Mouse (Mus musculus) small intestine, adult 2 months (tissue): ENCODE data around the gene Rbfox1. TPM values are rescaled to one million over a fixed set of nuclear protein-coding genes. Genes with fewer than 3 reads are reported as not detected.

ENCODE experiments used
- H3K27ac ChIP-seq: fragments of 200-500 bp; 2 replicates; pipeline ENCODE4 v1.5.1; 2012; ENCODE audit warnings: low read depth, low read length, control low read depth, inconsistent platforms; ENCODE audit not compliant: insufficient read depth
- H3K27me3 ChIP-seq: fragments of 200-500 bp; 2 replicates; pipeline ENCODE4 v1.6.1; 2012; ENCODE audit warnings: mild to moderate bottlenecking, moderate library complexity, low read length, inconsistent platforms; ENCODE audit not compliant: control insufficient read depth, insufficient read depth
- H3K36me3 ChIP-seq: fragments of 200-500 bp; 2 replicates; pipeline ENCODE4 v1.6.1; 2012; ENCODE audit warnings: mild to moderate bottlenecking, low read length, control low read depth, inconsistent platforms; ENCODE audit not compliant: control insufficient read depth, insufficient read depth
- H3K4me1 ChIP-seq: fragments of 200-500 bp; 2 replicates; pipeline ENCODE4 v1.6.1; 2012; ENCODE audit warnings: low read length, inconsistent platforms, mixed read lengths; ENCODE audit not compliant: control insufficient read depth, insufficient read depth, insufficient read length
- H3K4me3 ChIP-seq: fragments of 200-500 bp; 2 replicates; pipeline ENCODE4 v1.5.1; 2012; ENCODE audit warnings: low read depth, mild to moderate bottlenecking, control low read depth, inconsistent platforms, low read length, moderate library complexity
- CTCF ChIP-seq: fragments of 200-500 bp; IDR thresholded peaks from 2 replicates; pipeline ENCODE4 v1.5.1; 2012; ENCODE audit warnings: low read depth, mild to moderate bottlenecking, control low read depth, inconsistent platforms, low read length, moderate library complexity, mixed read lengths; ENCODE audit not compliant: insufficient replicate concordance, insufficient read length; ENCODE audit errors: extremely low read depth
- POLR2A ChIP-seq: fragments of 200-500 bp; IDR thresholded peaks from 2 replicates; pipeline ENCODE4 v1.6.1; 2012; ENCODE audit warnings: low read depth, mild to moderate bottlenecking, control low read depth, inconsistent platforms, low read length, moderate library complexity
- WGBS: fragments of 180-500 bp; shearing (Covaris S2); methylation state at CpG from one replicate; pipeline ENCODE4 v1.1.7; 2018; 5-methylcytosine and 5-hydroxymethylcytosine counted together
- polyA plus RNA-seq: library from polyadenylated mRNA; depleted of rRNA; stranded (reverse); fragments of >200 nt; gene quantifications from 2 replicates; pipeline ENCODE4 v1.2.3, GENCODE M21; 2012

Gene Rbfox1
- polyA plus RNA-seq, 1 experiment, result 0.72 TPM

DNA sequence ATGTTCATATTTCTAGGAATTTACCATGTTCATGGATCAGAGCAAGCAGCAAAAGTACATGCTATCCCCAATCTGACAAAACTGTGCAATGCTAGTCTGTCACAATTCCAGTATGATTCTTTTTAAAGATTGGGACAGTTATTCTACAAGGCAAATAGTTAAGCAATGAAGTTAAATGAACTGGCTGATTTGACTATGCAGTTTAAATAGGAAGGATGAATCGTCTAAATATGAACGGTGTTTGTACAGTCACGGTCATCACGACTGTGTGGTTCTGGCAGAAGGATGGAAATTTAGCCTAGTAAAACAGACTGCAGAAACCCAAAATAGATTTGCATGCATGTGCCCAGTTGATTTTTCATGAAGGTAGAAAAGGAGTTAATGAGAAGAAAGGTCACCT is 236.1 kb downstream of the Rbfox1 start:
- no peak overlapping the region for H3K4me3 ChIP-seq
- no peaks in the 10 kb centered on the region for H3K4me1 ChIP-seq
- whole genome bisulfite sequencing, result 86% methylated on average over 4 of the region's 4 CpGs
- H3K27me3 ChIP-seq, result no peaks in the 10 kb centered on the region
- H3K27ac ChIP-seq, result no peak overlapping the region
- H3K36me3 ChIP-seq, result no peaks in the 10 kb centered on the region
- TF ChIP-seq CTCF (no peak), POLR2A (no peak)

- Histone ChIP-seq H3K4me3 (no peak overlapping the region), H3K27me3 (no peaks in the 10 kb centered on the region), H3K4me1 (no peaks in the 10 kb centered on the region), H3K27ac (no peak overlapping the region), H3K36me3 (no peaks in the 10 kb centered on the region)
- 93% methylated on average over 22 of the region's 22 CpGs for WGBS
- TF ChIP-seq POLR2A, result no peak
- no peak for TF ChIP-seq CTCF
Observed at GRCm38 (mm10) chr16:6122859-6123258, 237.7 kb downstream of the Rbfox1 start.

- H3K27me3 ChIP-seq, result no peaks in the 10 kb centered on the region
- H3K4me3 ChIP-seq, result no peak overlapping the region
- no peak overlapping the region for H3K27ac ChIP-seq
- H3K4me1 ChIP-seq, result no peaks in the 10 kb centered on the region
- WGBS, result 60% methylated on average over 5 of the region's 5 CpGs
- no peak for TF ChIP-seq CTCF
- TF ChIP-seq POLR2A, result no peak
- no peaks in the 10 kb centered on the region for H3K36me3 ChIP-seq
Observed at GRCm38 (mm10) chr16:6128314-6128713, 243.2 kb downstream of the Rbfox1 start.

DNA sequence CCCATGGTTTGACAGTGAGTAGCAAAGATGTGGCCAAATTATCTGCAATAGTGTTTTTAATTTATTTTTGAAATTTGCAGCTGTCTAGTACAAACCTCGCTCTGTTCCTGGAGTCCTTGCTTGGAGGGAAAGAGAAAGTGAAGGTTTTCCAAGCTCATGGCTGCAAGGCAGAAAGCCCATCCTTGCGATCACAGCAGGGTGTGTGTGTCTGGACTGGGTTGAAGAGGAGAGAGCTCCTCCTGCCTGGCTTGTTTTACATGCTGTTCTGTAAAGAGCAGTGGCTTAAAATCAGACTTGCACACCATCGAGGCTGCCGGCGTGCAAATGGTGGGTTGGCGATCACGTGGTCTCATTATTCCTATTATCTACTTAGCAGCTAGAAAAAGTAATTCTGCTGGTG is 249.9 kb downstream of the Rbfox1 start:
- Histone ChIP-seq H3K4me1 (no peaks in the 10 kb centered on the region), H3K4me3 (no peak overlapping the region), H3K27me3 (no peaks in the 10 kb centered on the region), H3K27ac (no peak overlapping the region), H3K36me3 (no peaks in the 10 kb centered on the region)
- TF ChIP-seq CTCF, result no peak
- no peak for TF ChIP-seq POLR2A
- 75% methylated on average over 7 of the region's 7 CpGs for WGBS

DNA sequence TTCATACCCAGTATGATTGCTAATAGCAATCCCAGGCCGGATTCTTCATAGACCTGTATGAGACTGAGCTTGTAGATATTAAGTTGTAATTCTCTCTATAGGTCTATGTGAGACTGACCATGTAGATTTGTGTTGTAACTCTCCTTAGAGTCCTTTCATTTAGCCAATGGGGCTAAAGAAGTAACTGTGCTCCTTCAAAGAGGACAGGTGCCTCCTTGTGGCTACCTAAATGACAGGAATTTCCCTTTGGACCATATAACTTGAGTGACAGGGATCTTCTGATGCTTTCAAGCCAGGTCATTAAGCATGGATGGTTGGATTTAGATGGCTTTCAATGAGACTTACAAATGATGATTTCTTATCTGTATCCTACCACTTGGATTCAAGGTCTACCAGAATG is 254.3 kb downstream of the Rbfox1 start:
- Histone ChIP-seq H3K27ac (no peak overlapping the region), H3K4me3 (no peak overlapping the region), H3K4me1 (no peaks in the 10 kb centered on the region), H3K36me3 (no peaks in the 10 kb centered on the region), H3K27me3 (no peaks in the 10 kb centered on the region)
- WGBS, result 87% methylated on average over 1 of the region's 1 CpGs
- TF ChIP-seq POLR2A (no peak), CTCF (no peak)

DNA sequence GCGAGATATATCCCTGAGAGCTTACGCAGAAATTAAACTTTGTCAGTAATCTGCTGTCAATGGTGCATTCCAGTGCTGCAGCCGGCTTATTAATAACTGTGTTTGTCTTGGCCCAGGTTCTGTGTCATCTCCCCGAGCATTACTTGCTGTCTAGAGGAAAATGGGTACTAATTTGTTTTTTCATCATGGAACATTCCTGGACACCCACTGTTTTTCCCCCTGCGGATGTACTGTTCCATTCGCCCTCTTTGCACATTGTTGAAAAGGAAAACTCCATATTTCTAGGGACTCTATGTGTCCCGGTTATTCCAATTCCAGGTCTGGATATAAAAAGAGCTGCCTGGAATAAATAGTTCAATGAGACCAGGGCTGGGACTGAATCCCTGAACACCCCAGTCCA is 262.8 kb downstream of the Rbfox1 start:
- no peaks in the 10 kb centered on the region for H3K36me3 ChIP-seq
- H3K4me1 ChIP-seq, result no peaks in the 10 kb centered on the region
- TF ChIP-seq POLR2A (no peak), CTCF (no peak)
- H3K27me3 ChIP-seq, result no peaks in the 10 kb centered on the region
- H3K4me3 ChIP-seq, result no peak overlapping the region
- no peak overlapping the region for H3K27ac ChIP-seq
- 71% methylated on average over 7 of the region's 7 CpGs for WGBS

DNA sequence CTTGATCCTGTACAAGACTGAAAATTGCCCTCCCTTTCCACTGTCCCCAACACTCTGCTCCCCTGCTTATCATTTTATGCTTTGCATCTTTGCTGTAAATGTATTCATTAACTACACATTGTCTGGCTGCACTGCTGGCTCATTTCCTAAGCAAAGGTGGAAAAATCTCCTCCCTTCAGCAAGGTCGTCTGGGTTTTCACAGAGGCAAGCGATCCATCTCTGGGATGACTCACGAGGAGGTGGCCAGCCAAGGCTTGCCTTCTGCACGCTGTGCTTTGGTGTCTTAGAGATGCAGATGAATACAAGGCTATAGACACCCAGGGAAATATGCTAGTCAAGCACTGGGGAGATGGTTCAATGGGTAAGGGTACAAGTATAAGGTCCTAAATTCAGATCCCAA is 264.2 kb downstream of the Rbfox1 start:
- H3K27ac ChIP-seq, result no peak overlapping the region
- no peaks in the 10 kb centered on the region for H3K36me3 ChIP-seq
- no peak for TF ChIP-seq CTCF
- no peak for TF ChIP-seq POLR2A
- H3K4me1 ChIP-seq, result no peaks in the 10 kb centered on the region
- H3K4me3 ChIP-seq, result no peak overlapping the region
- H3K27me3 ChIP-seq, result no peaks in the 10 kb centered on the region
- 66% methylated on average over 4 of the region's 4 CpGs for WGBS

DNA sequence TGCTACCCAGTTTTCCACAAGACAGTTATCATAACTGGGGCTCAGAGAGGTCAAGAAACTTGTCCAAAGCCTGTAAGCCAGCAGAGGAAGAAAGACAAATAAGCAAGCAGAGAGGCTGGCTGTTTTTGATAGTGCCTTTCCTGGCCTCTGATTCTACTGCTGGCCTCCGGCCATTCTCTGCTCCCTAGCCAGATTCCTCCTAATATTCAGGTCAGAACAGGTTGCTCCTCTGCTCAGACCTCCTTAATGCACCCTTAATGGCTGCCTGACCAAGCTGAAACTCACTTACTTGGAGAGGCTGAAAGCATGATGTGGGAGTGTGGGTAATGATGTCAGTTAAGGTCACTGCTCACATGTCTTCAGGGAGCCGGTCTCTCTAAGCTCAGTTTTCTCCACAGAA is 270.4 kb downstream of the Rbfox1 start:
- H3K27ac ChIP-seq, result no peak overlapping the region
- TF ChIP-seq POLR2A, result no peak
- TF ChIP-seq CTCF, result no peak
- no peaks in the 10 kb centered on the region for H3K27me3 ChIP-seq
- no peaks in the 10 kb centered on the region for H3K4me1 ChIP-seq
- no peaks in the 10 kb centered on the region for H3K36me3 ChIP-seq
- H3K4me3 ChIP-seq, result no peak overlapping the region
- WGBS, result 85% methylated on average over 2 of the region's 2 CpGs
